Mouse (Mus musculus): ENCODE results near the gene Pde3a. TPM values are rescaled to one million over a fixed set of nuclear protein-coding genes. Genes with fewer than 3 reads are reported as not detected.

Pde3a gene
- polyA plus RNA-seq, 1 experiment from 2014 or later = 1.3 TPM

- Histone ChIP-seq H3K4me1 (ENCODE audit: control insufficient read depth, low read depth, low read length) (no peaks in the 10 kb centered on the region), H3K4me2 (ENCODE audit: low read depth, low read length) (no peak overlapping the region), H3K4me3 (ENCODE audit: low read depth, low read length) (no peak overlapping the region), H3K9ac (ENCODE audit: low read depth, low read length) (no peak overlapping the region), H3K9me3 (replicated peaks; ENCODE audit: control insufficient read depth, low read length) (no peaks in the 10 kb centered on the region), H3K27me3 (ENCODE audit: control insufficient read depth, insufficient read depth, low read depth, low read length) (no peaks in the 10 kb centered on the region), H3K36me3 (ENCODE audit: control insufficient read depth, insufficient read depth) (no peaks in the 10 kb centered on the region), H3K27ac (ENCODE audit: low read length) (no peak overlapping the region)
- ATAC-seq (ENCODE audit: low read depth) = no peak
- WGBS (ENCODE audit: insufficient replicate concordance) = 61% methylated on average over 6 of the region's 6 CpGs
Observed at GRCm38 (mm10) chr6:141232756-141233382, 16.2 kb upstream of the Pde3a start.

DNA sequence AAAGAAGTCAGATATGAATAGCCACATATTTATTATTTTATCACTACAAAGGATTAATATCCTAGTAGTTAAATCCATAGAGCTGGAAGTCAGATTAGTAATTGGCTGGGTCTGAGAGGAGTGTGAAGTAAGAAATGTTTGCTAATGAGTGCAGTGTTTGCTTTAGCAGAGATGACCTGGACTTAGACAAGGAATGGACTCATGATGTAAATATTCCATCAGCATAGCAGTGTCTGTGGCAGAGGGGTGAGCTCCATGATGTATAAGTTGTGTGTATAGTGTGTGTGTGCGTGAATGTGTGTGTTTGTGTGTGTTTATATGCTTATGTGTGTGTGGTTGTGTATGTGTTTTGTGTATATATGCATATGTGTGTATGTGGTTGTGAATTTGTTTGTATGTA lies 7.3 kb upstream of the Pde3a start:
- Histone ChIP-seq H3K36me3 (ENCODE audit: control insufficient read depth, insufficient read depth) (no peaks in the 10 kb centered on the region), H3K4me3 (ENCODE audit: low read depth, low read length) (no peak overlapping the region), H3K9ac (ENCODE audit: low read depth, low read length) (no peak overlapping the region), H3K9me3 (replicated peaks; ENCODE audit: control insufficient read depth, low read length) (no peaks in the 10 kb centered on the region), H3K27me3 (ENCODE audit: control insufficient read depth, insufficient read depth, low read depth, low read length) (no peaks in the 10 kb centered on the region), H3K4me1 (ENCODE audit: control insufficient read depth, low read depth, low read length) (no peaks in the 10 kb centered on the region), H3K27ac (ENCODE audit: low read length) (no peak overlapping the region), H3K4me2 (ENCODE audit: low read depth, low read length) (no peak overlapping the region)
- WGBS (ENCODE audit: insufficient replicate concordance) = 59% methylated on average over 1 of the region's 1 CpGs
- ATAC-seq (ENCODE audit: low read depth) = 0 out of 2 replicates have a peak, but pooled peaks have one; percentile 51

GRCm38 (mm10) chr6:141245089-141245488 lies 4.0 kb upstream of the Pde3a start:
- WGBS (ENCODE audit: insufficient replicate concordance) = 61% methylated on average over 4 of the region's 4 CpGs
- H3K27ac ChIP-seq (ENCODE audit: low read length) = no peak overlapping the region
- H3K27me3 ChIP-seq (ENCODE audit: control insufficient read depth, insufficient read depth, low read depth, low read length) = peaks cover 11% of the 10 kb centered on the region

DNA sequence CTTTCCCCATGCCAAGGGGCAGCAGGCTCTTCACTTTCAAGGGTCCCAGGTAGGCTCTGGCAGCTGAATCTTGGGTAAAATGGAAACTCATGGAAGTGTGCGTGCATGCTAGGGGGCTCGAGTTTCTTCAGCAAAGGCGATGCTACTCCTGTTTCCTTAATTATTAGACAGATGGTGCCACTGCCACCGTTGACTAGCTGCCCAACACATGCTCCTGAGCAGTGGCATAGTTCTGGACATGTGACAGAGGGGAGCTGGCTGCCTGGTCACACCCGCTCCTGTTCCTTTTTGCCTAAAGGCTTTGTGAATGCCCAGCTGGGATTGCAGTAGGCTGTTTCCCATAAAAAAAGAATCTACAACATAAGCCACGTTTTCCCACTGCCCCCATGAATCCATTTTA lies 2.7 kb upstream of the Pde3a start:
- 50% methylated on average over 6 of the region's 6 CpGs for WGBS (ENCODE audit: insufficient replicate concordance)
- H3K4me1 ChIP-seq (ENCODE audit: control insufficient read depth, low read depth, low read length) = no peaks in the 10 kb centered on the region
- ATAC-seq (ENCODE audit: low read depth) = no peak
- no peaks in the 10 kb centered on the region for H3K36me3 ChIP-seq (ENCODE audit: control insufficient read depth, insufficient read depth)
- H3K9me3 ChIP-seq (replicated peaks; ENCODE audit: control insufficient read depth, low read length) = no peaks in the 10 kb centered on the region
- no peak overlapping the region for H3K4me2 ChIP-seq (ENCODE audit: low read depth, low read length)
- H3K27ac ChIP-seq (ENCODE audit: low read length) = no peak overlapping the region
- H3K4me3 ChIP-seq (ENCODE audit: low read depth, low read length) = no peak overlapping the region
- H3K9ac ChIP-seq (ENCODE audit: low read depth, low read length) = no peak overlapping the region
- peaks cover 20% of the 10 kb centered on the region for H3K27me3 ChIP-seq (ENCODE audit: control insufficient read depth, insufficient read depth, low read depth, low read length)

More at GRCm38 (mm10) chr6:141245089-141245488, 4.0 kb upstream of the Pde3a start:
- no peak overlapping the region for H3K4me2 ChIP-seq (ENCODE audit: low read depth, low read length)
- no peaks in the 10 kb centered on the region for H3K4me1 ChIP-seq (ENCODE audit: control insufficient read depth, low read depth, low read length)
- no peaks in the 10 kb centered on the region for H3K36me3 ChIP-seq (ENCODE audit: control insufficient read depth, insufficient read depth)
- H3K9ac ChIP-seq (ENCODE audit: low read depth, low read length) = no peak overlapping the region
- H3K4me3 ChIP-seq (ENCODE audit: low read depth, low read length) = no peak overlapping the region
- ATAC-seq (ENCODE audit: low read depth) = no peak
- no peaks in the 10 kb centered on the region for H3K9me3 ChIP-seq (replicated peaks; ENCODE audit: control insufficient read depth, low read length)

- H3K9ac ChIP-seq (ENCODE audit: low read depth, low read length) = no peak overlapping the region
- no peak overlapping the region for H3K27ac ChIP-seq (ENCODE audit: low read length)
- H3K9me3 ChIP-seq (replicated peaks; ENCODE audit: control insufficient read depth, low read length) = no peaks in the 10 kb centered on the region
- peaks cover 20% of the 10 kb centered on the region for H3K27me3 ChIP-seq (ENCODE audit: control insufficient read depth, insufficient read depth, low read depth, low read length)
- no peak overlapping the region for H3K4me2 ChIP-seq (ENCODE audit: low read depth, low read length)
- no peaks in the 10 kb centered on the region for H3K4me1 ChIP-seq (ENCODE audit: control insufficient read depth, low read depth, low read length)
- H3K36me3 ChIP-seq (ENCODE audit: control insufficient read depth, insufficient read depth) = no peaks in the 10 kb centered on the region
- H3K4me3 ChIP-seq (ENCODE audit: low read depth, low read length) = no peak overlapping the region
- ATAC-seq (ENCODE audit: low read depth) = no peak
Observed at GRCm38 (mm10) chr6:141248081-141248480, 988 bp upstream of the Pde3a start.

DNA sequence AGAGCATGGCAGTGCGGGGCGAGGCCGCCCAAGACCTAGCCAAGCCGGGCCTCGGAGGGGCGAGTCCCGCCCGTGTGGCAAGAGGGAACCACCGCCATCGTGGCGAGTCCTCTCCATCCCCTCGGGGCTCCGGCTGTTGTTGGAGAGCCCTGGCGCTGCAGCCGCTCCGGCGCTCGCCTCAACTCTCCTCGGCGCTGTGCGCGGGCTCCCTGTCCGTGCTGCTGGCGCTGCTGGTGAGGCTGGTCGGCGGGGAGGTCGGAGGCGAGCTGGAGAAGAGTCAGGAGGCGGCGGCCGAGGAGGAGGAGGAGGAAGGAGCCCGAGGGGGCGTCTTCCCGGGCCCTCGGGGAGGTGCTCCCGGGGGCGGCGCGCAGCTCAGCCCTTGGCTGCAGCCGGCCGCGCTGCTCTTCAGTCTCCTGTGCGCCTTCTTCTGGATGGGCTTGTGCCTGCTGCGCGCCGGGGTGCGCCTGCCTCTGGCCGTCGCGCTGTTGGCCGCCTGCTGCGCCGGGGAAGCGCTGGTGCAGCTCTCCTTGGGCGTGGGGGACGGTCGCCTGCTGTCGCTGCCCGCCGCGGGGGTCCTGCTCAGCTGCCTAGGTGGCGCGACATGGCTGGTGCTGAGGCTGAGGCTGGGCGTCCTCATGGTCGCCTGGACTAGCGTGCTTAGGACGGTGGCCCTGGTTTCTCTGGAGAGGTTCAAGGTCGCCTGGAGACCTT lies 671 bp downstream of the Pde3a start:
- Histone ChIP-seq H3K36me3 (ENCODE audit: control insufficient read depth, insufficient read depth) (no peaks in the 10 kb centered on the region), H3K27ac (ENCODE audit: low read length) (no peak overlapping the region), H3K9me3 (replicated peaks; ENCODE audit: control insufficient read depth, low read length) (no peaks in the 10 kb centered on the region), H3K27me3 (ENCODE audit: control insufficient read depth, insufficient read depth, low read depth, low read length) (peaks cover 20% of the 10 kb centered on the region), H3K4me3 (ENCODE audit: low read depth, low read length) (peak overlapping the region; percentile 48), H3K4me1 (ENCODE audit: control insufficient read depth, low read depth, low read length) (no peaks in the 10 kb centered on the region), H3K4me2 (ENCODE audit: low read depth, low read length) (peak overlapping the region; percentile 55), H3K9ac (ENCODE audit: low read depth, low read length) (no peak overlapping the region; the same call in 1 of the 2 replicates)
- under 1% methylated on average over 60 of the region's 68 CpGs for WGBS (ENCODE audit: insufficient replicate concordance)
- peak; percentile 53 for ATAC-seq (ENCODE audit: low read depth)

DNA sequence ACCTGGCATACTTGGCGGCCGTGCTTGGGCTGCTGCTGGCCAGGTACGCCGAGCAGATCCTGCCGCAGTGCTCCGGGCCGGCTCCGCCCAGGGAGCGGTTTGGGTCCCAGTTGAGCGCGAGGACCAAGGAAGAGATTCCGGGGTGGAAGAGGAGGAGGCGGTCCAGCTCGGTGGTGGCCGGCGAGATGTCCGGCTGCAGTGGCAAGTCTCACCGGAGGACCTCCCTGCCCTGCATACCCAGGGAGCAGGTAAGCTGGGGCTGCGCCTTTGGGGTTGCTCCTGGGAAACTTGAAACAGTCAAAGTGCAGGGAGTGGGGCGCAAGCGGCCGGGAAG lies 1.2 kb downstream of the Pde3a start:
- Histone ChIP-seq H3K9ac (ENCODE audit: low read depth, low read length) (no peak overlapping the region; the same call in 1 of the 2 replicates), H3K27me3 (ENCODE audit: control insufficient read depth, insufficient read depth, low read depth, low read length) (peaks cover 20% of the 10 kb centered on the region), H3K9me3 (replicated peaks; ENCODE audit: control insufficient read depth, low read length) (no peaks in the 10 kb centered on the region), H3K27ac (ENCODE audit: low read length) (no peak overlapping the region), H3K4me1 (ENCODE audit: control insufficient read depth, low read depth, low read length) (no peaks in the 10 kb centered on the region), H3K4me2 (ENCODE audit: low read depth, low read length) (peak overlapping the region; percentile 55), H3K36me3 (ENCODE audit: control insufficient read depth, insufficient read depth) (no peaks in the 10 kb centered on the region), H3K4me3 (ENCODE audit: low read depth, low read length) (peak overlapping the region; percentile 48)
- 4% methylated on average over 19 of the region's 22 CpGs for WGBS (ENCODE audit: insufficient replicate concordance)
- 0 out of 2 replicates have a peak, but pooled peaks have one; percentile 19 for ATAC-seq (ENCODE audit: low read depth)

DNA sequence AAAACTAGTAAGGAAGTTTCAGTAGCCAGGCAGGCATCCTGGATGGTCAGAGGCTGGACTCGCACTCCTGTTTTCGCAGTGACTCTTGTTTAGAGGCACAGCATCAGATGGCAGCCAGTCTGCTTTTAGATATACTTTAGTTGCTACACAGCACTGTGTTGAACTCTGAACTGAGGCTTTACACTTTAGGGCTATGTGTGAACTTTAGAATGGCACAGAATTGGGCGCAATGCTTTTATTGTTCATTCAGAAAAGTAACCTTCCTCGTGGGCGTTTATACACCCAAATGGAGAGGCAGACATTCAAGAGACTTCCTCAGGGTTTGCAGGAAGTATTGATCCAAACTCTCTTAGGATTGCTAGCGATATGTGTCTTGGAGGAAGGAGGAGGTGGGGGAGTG lies 1.9 kb downstream of the Pde3a start:
- Histone ChIP-seq H3K4me2 (ENCODE audit: low read depth, low read length) (no peak overlapping the region), H3K27ac (ENCODE audit: low read length) (no peak overlapping the region), H3K4me3 (ENCODE audit: low read depth, low read length) (peak overlapping the region; percentile 48; the same call in 1 of the 2 replicates), H3K9me3 (replicated peaks; ENCODE audit: control insufficient read depth, low read length) (no peaks in the 10 kb centered on the region), H3K4me1 (ENCODE audit: control insufficient read depth, low read depth, low read length) (no peaks in the 10 kb centered on the region), H3K9ac (ENCODE audit: low read depth, low read length) (no peak overlapping the region), H3K36me3 (ENCODE audit: control insufficient read depth, insufficient read depth) (no peaks in the 10 kb centered on the region), H3K27me3 (ENCODE audit: control insufficient read depth, insufficient read depth, low read depth, low read length) (peaks cover 20% of the 10 kb centered on the region)
- 42% methylated on average over 6 of the region's 6 CpGs for WGBS (ENCODE audit: insufficient replicate concordance)
- ATAC-seq (ENCODE audit: low read depth) = no peak

GRCm38 (mm10) chr6:141252520-141252919 lies 3.5 kb downstream of the Pde3a start:
- no peak overlapping the region for H3K27ac ChIP-seq (ENCODE audit: low read length)
- H3K4me1 ChIP-seq (ENCODE audit: control insufficient read depth, low read depth, low read length) = no peaks in the 10 kb centered on the region
- no peak for ATAC-seq (ENCODE audit: low read depth)
- H3K9me3 ChIP-seq (replicated peaks; ENCODE audit: control insufficient read depth, low read length) = no peaks in the 10 kb centered on the region
- H3K27me3 ChIP-seq (ENCODE audit: control insufficient read depth, insufficient read depth, low read depth, low read length) = peaks cover 20% of the 10 kb centered on the region
- no peak overlapping the region for H3K4me2 ChIP-seq (ENCODE audit: low read depth, low read length)
- 74% methylated on average over 7 of the region's 7 CpGs for WGBS (ENCODE audit: insufficient replicate concordance)
- no peak overlapping the region for H3K4me3 ChIP-seq (ENCODE audit: low read depth, low read length)
- no peaks in the 10 kb centered on the region for H3K36me3 ChIP-seq (ENCODE audit: control insufficient read depth, insufficient read depth)
- H3K9ac ChIP-seq (ENCODE audit: low read depth, low read length) = no peak overlapping the region

All from liver, embryonic 16.5 days (tissue).